ENCODE assay signal across 16 mouse cellular contexts in genomic region chr10:76785312-76785711, GRCm38 (mm10). TPM values are rescaled to one million over a fixed set of nuclear protein-coding genes. Genes with fewer than 3 reads are reported as not detected.
DNase-seq lines count a peak whose midpoint lies in the region.
"Had no signal": no experiment of that assay in that cellular context is flagged by ENCODE, and none has a peak within 500 bp of the region (broad histone marks: within the 10 kb centered on the region; RNA-seq: fewer than 3 reads in every experiment).

No protein-coding gene starts in this region.

- DNase-seq in cerebellum, adult 8-10 months, result peak; percentile 22
- DNase-seq in cerebellum, adult 11 months, result no peak
- DNase-seq in cerebellum, adult 9-11 months, result peak; percentile 56
- DNase-seq in cerebellum, adult 11-12 months, result no peak
- DNase-seq in ZHBTc4 (ENCODE audit: low read depth, low spot score), result peak; percentile 25
- DNase-seq in thymus, postnatal 0 days (ENCODE audit: low spot score), result no peak
- DNase-seq: adrenal gland, adult 2 months; adrenal gland, postnatal 10 days; adrenal gland, postnatal 25 days; B cell, adult 2 months; cerebellum, postnatal 14 days; cerebellum, postnatal 36 days; embryo, embryonic 11 days had no signal

RNA-seq across cellular contexts. Expression of gene Col6a1, which starts 59.3 kb away (rescaled TPM):
- 32.0 and 38.5 TPM in 2 replicates for polyA plus RNA-seq in thymus, postnatal 0 days (2015; fragmentation: Nextera tagmentation; extraction: Ambion mirVana)
- polyA plus RNA-seq: CD4-positive, CD25-positive, alpha-beta regulatory T cell, adult 4 months; erythroblast, embryonic 14.5 days; G1E had no signal

Comparison
In these comparisons a context has a peak if more than half of its experiments do, and no peak if none do; other contexts are left out.
1. DNase-seq: peak in cerebellum, adult 8-10 months (single experiment), cerebellum, adult 9-11 months (single experiment) and ZHBTc4 (single experiment); none in cerebellum, adult 11 months (single experiment), cerebellum, adult 11-12 months (single experiment) and thymus, postnatal 0 days (single experiment).